Mouse (Mus musculus) liver, embryonic 14.5 days (tissue): ENCODE results near the gene Btbd9. TPM values are rescaled to one million over a fixed set of nuclear protein-coding genes. Genes with fewer than 3 reads are reported as not detected.

Experiments
- ATAC-seq: fragments of 200-750 bp; cut with Nextera tagmentation; 2 replicates; pipeline ENCODE4 v1.8.0; 2017; ENCODE audit warnings: moderate number of reproducible peaks, mild to moderate bottlenecking, moderate library complexity; ENCODE audit not compliant: insufficient read depth
- DNase-seq, 3 experiments: peaks; one replicate each; pipeline ENCODE4 v3.0.0-alpha.2; 2012 to 2013; ENCODE audit warnings: low read depth in 3 of 3, low spot score in 3 of 3
- H3K27ac ChIP-seq: fragments of 300-500 bp; sonication (generic); 2 replicates; pipeline ENCODE4 v1.5.1; 2014; ENCODE audit warnings: moderate library complexity, mild to moderate bottlenecking, control low read depth, inconsistent platforms
- H3K27me3 ChIP-seq: fragments of 300-500 bp; sonication (generic); 2 replicates; pipeline ENCODE4 v1.6.1; 2014; ENCODE audit warnings: mild to moderate bottlenecking, low read length, moderate library complexity; ENCODE audit not compliant: control insufficient read depth, insufficient read depth
- H3K36me3 ChIP-seq: fragments of 300-500 bp; sonication (generic); replicated peaks from 2 replicates; pipeline ENCODE4 v1.6.1; 2014; ENCODE audit warnings: low read depth; ENCODE audit not compliant: control insufficient read depth, insufficient read depth
- H3K4me1 ChIP-seq, 2 experiments: fragments of 200-500 bp in 1 of 2; fragments of 300-500 bp in 1 of 2; sonication (generic) in 1 of 2; replicated peaks; 2 replicates each; pipeline ENCODE4 v1.6.1; 2012 to 2014; ENCODE audit warnings: antibody characterized with exemption in 1 of 2, inconsistent platforms in 1 of 2, low read length in 1 of 2; ENCODE audit not compliant: control insufficient read depth in 2 of 2, insufficient read depth in 2 of 2
- H3K4me2 ChIP-seq: fragments of 300-500 bp; sonication (generic); 2 replicates; pipeline ENCODE4 v1.6.1; 2014; ENCODE audit warnings: low read depth, mild to moderate bottlenecking, control low read depth, moderate library complexity
- H3K4me3 ChIP-seq, 2 experiments: fragments of 200-500 bp in 1 of 2; fragments of 300-500 bp in 1 of 2; sonication (generic) in 1 of 2; 2 replicates each; pipeline ENCODE4 v1.5.1; 2012 to 2014; ENCODE audit warnings: low read depth in 2 of 2, low read length in 2 of 2, mild to moderate bottlenecking in 2 of 2, control low read depth in 1 of 2, inconsistent platforms in 1 of 2, moderate library complexity in 1 of 2; ENCODE audit not compliant: insufficient read depth in 1 of 2
- H3K9ac ChIP-seq: fragments of 300-500 bp; sonication (generic); replicated peaks from 2 replicates; pipeline ENCODE4 v1.6.1; 2014; ENCODE audit warnings: mild to moderate bottlenecking, control low read depth, moderate library complexity
- H3K9me3 ChIP-seq: fragments of 300-500 bp; sonication (generic); 2 replicates; pipeline ENCODE4 v1.6.1; 2016; ENCODE audit warnings: low read length, mixed read lengths; ENCODE audit not compliant: control insufficient read depth
- CTCF ChIP-seq: IDR thresholded peaks from 2 replicates; pipeline ENCODE4 v1.5.1; 2016; ENCODE audit warnings: antibody characterized with exemption, low read depth, control low read depth
- EP300 ChIP-seq: IDR thresholded peaks from 2 replicates; pipeline ENCODE4 v1.6.1; 2016; ENCODE audit warnings: antibody characterized with exemption, low read depth
- WGBS: fragments of 180-500 bp; shearing (Covaris S2); extraction: QIAGEN DNeasy Blood & Tissue Kit; methylation state at CpG from one replicate; pipeline ENCODE4 v1.1.7; 2014; ENCODE audit not compliant: insufficient replicate concordance; 5-methylcytosine and 5-hydroxymethylcytosine counted together
- polyA plus RNA-seq, 2 experiments: library from polyadenylated mRNA; depleted of rRNA in 1 of 2; stranded (reverse) in 1 of 2; unstranded in 1 of 2; fragments of >200 nt; fragmentation: Nextera tagmentation in 1 of 2; extraction: Ambion mirVana in 1 of 2; gene quantifications; 2 replicates each; pipeline versions ENCODE4 v1.2.1 to v1.2.3; 2012 to 2014

The Btbd9 gene
- polyA plus RNA-seq, 2 experiments: 2.7 to 9.6 TPM

GRCm38 (mm10) chr17:30395261-30395660 is 181.0 kb downstream of the Btbd9 start:
- H3K27ac ChIP-seq: no peak overlapping the region
- TF ChIP-seq EP300 (no peak), CTCF (no peak)
- no peak overlapping the region for H3K4me3 ChIP-seq
- no peak for DNase-seq
- H3K9ac ChIP-seq: no peak overlapping the region
- ATAC-seq: no peak
- H3K4me1 ChIP-seq: no peaks in the 10 kb centered on the region
- WGBS: 62% methylated on average over 4 of the region's 4 CpGs
- no peaks in the 10 kb centered on the region for H3K36me3 ChIP-seq
- H3K27me3 ChIP-seq: no peaks in the 10 kb centered on the region
- no peaks in the 10 kb centered on the region for H3K9me3 ChIP-seq
- H3K4me2 ChIP-seq: no peak overlapping the region

GRCm38 (mm10) chr17:30392031-30392430 is 184.3 kb downstream of the Btbd9 start:
- ATAC-seq (no peak), DNase-seq (no peak)
- Histone ChIP-seq H3K27ac (no peak overlapping the region), H3K4me1 (no peaks in the 10 kb centered on the region), H3K27me3 (no peaks in the 10 kb centered on the region), H3K9me3 (no peaks in the 10 kb centered on the region), H3K4me2 (no peak overlapping the region), H3K4me3 (no peak overlapping the region), H3K36me3 (no peaks in the 10 kb centered on the region), H3K9ac (no peak overlapping the region)
- no peak for TF ChIP-seq CTCF
- TF ChIP-seq EP300: no peak
- 75% methylated on average over 4 of the region's 4 CpGs for WGBS

GRCm38 (mm10) chr17:30391220-30391619 is 185.1 kb downstream of the Btbd9 start:
- DNase-seq (no peak), ATAC-seq (no peak)
- H3K36me3 ChIP-seq: no peaks in the 10 kb centered on the region
- H3K9me3 ChIP-seq: no peaks in the 10 kb centered on the region
- H3K9ac ChIP-seq: no peak overlapping the region
- H3K27me3 ChIP-seq: no peaks in the 10 kb centered on the region
- TF ChIP-seq CTCF (no peak), EP300 (no peak)
- H3K4me2 ChIP-seq: no peak overlapping the region
- no peak overlapping the region for H3K27ac ChIP-seq
- 77% methylated on average over 1 of the region's 1 CpGs for WGBS
- H3K4me3 ChIP-seq: no peak overlapping the region
- H3K4me1 ChIP-seq: no peaks in the 10 kb centered on the region

- DNase-seq (peak; percentile 10 to 13 (median 11)), ATAC-seq (no peak)
- Histone ChIP-seq H3K9ac (no peak overlapping the region), H3K4me3 (no peak overlapping the region), H3K27me3 (no peaks in the 10 kb centered on the region), H3K36me3 (no peaks in the 10 kb centered on the region), H3K4me1 (no peaks in the 10 kb centered on the region), H3K27ac (no peak overlapping the region), H3K9me3 (no peaks in the 10 kb centered on the region), H3K4me2 (no peak overlapping the region)
- TF ChIP-seq EP300: no peak
Observed at GRCm38 (mm10) chr17:30389686-30390085, 186.6 kb downstream of the Btbd9 start.

GRCm38 (mm10) chr17:30388817-30389216 is 187.5 kb downstream of the Btbd9 start:
- 68% methylated on average over 4 of the region's 4 CpGs for WGBS
- no peak overlapping the region for H3K27ac ChIP-seq
- H3K9me3 ChIP-seq: no peaks in the 10 kb centered on the region
- TF ChIP-seq CTCF: no peak
- no peak for TF ChIP-seq EP300
- H3K4me2 ChIP-seq: no peak overlapping the region
- no peaks in the 10 kb centered on the region for H3K4me1 ChIP-seq
- H3K9ac ChIP-seq: no peak overlapping the region
- no peak for ATAC-seq
- no peaks in the 10 kb centered on the region for H3K27me3 ChIP-seq
- no peak overlapping the region for H3K4me3 ChIP-seq
- no peaks in the 10 kb centered on the region for H3K36me3 ChIP-seq
- DNase-seq: no peak
